Mouse (Mus musculus) ovary, postnatal 14 days (tissue): ENCODE results near the gene Ntng2.

Experiments used
- DNase-seq: peaks from one replicate; pipeline ENCODE4 v3.0.0; 2022; ENCODE audit warnings: low spot score

The Ntng2 gene

DNA sequence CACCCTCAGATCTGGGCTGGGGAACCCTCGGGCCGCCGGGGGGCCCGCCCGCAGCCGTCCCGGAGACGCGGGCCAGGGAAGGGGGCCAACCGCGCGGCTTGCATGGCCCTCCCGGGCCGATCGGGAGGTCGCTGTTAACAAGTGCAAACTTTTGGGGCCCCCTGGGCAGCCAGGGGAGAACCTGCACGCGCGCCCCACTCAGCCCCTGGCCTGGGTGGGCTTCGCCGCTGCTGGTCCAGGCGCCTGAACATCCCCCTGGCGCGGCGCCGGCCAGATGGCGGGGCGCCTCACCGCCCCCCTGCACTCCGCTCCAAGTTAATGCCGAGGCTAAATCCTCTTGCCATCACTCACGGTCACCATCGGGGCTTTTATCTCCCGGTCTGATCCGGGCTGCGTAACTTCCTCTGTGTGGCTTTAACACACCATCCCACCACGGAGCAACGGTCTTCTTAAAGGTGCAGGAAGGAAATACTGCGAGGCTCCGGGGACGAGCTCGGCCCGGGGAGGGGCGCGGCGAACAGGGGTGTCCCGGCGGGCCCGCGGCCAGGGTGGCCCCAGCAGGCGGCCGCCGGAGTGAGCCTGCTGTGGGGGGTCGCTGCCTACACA lies at the start of gene Ntng2:
Gene Ntng2 (minus strand): TSS at position 407 of the 606 bp plus-strand sequence.
- DNase-seq: no peak

DNA sequence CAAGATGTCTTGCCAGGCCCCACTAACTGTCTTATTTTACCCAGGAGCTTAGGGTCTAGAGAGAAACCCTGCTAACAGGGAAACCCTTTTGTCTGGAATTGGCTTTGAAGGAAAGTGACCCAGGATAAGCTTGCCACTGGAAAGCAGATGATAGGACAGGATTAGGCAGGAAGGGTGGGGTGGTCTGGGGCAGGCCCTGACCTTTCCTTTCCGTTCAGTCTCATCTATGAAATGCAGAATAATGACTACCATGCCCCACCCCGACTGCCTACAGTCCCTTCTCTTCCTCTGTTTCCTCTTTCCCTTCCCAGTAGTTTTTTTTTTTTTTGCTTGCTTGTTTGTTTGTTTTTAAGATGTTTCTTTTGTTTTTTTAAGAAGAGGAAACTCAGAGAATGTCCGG lies 42.8 kb upstream of the Ntng2 start:
- DNase-seq: no peak

DNA sequence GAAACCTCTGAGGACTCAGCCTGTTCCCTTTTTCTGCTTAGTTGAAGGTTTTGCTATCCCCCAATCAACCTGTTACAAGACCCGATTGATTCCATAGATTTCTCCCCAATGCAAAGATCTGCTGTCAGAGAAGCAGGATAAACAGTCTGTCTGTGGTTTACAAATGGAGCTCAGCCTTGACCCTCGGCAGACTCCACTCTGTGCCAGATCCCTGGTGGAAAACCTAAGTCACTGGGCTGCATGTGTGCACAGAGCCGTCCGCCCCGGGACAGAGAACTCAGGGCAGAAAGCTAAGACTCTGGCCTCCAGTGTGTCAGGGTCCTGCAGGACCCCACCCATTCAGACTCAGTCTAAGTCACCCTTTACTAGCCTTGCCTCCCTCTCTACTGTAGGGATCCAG lies 34.8 kb upstream of the Ntng2 start:
- no peak for DNase-seq

DNA sequence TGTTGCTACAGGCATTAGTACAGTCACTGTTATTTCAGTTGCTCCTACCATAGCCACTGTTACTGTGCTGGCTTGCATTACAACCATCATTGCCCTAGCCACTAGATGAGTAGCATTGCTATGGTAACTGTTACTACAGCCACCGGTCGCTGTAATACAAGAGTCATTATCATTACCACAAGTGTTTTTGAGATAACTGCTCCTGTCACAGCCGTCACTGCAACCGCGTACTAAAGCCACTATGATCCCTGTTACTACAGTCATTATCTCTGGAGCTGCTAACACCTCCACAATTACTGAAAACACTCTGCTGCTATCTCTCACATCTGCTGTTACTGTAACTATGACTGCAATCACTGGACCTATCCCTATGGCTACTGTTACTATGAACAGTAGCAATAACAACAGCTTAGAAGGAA lies 24.9 kb upstream of the Ntng2 start:
- no peak for DNase-seq

GRCm38 (mm10) chr2:29271803-29272518 lies 19.2 kb upstream of the Ntng2 start:
- no peak for DNase-seq

DNA sequence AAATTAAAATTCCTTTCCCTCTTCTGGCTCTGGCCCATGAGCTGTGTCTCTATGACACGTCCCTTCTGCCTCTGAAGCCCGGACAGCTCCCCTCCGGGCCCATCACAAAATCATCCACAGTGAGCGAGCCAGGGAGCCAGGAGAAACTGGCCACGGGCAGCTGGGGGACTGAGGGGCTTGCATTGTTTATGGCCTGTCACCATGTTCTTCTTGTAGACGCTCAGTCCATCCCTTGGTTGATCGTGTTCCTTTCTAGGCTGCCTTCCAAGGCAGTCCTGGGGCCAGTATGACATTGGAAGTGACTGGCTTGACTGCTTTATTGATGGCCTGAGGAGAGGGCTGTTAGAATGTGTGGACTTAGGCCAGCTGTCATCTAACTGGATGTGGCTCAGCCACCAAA lies 18.3 kb upstream of the Ntng2 start:
- DNase-seq: no peak

DNA sequence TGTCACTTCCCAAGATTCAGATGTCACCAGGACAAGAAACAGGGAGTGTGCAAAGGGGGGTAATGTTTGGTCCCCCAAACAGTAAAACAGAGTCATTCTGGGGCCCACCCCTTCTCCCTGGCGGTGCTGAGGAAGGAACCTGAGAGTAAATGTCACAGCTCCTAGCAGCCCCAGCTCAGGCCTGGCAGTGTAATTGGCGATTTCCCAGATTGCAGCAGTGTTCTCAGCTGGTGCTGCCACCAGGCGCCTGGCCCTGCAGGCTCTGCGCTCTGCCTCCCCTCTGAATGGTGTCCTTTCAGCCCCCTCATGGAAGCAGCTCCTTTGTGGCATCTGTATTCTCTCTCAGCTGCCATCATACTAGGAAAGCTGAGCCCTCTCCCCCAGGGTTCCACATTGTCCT lies 14.0 kb upstream of the Ntng2 start:
- no peak for DNase-seq

- no peak for DNase-seq
These were observed 9.7 kb upstream of the Ntng2 start for GRCm38 (mm10) chr2:29262436-29262915.

DNA sequence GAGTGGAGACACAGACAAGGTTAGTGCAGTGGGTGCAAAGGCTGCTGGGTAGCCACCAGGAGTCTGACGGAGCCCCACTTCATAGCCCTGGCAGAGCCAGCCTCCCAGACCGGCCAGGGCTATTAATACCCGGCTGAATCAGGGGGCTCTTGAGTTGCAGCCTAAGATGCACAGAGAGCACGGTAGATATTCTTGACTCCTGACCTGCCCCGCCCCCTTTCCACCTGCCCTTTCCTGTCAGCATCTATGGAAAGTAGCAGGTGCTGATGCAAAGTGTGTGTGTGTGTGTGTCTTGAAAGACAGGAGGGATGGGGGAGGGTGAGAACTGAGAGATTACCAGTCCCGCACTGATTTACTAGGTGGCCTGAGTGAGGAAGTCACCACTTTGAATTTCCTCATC lies 8.3 kb upstream of the Ntng2 start:
- DNase-seq: no peak

DNA sequence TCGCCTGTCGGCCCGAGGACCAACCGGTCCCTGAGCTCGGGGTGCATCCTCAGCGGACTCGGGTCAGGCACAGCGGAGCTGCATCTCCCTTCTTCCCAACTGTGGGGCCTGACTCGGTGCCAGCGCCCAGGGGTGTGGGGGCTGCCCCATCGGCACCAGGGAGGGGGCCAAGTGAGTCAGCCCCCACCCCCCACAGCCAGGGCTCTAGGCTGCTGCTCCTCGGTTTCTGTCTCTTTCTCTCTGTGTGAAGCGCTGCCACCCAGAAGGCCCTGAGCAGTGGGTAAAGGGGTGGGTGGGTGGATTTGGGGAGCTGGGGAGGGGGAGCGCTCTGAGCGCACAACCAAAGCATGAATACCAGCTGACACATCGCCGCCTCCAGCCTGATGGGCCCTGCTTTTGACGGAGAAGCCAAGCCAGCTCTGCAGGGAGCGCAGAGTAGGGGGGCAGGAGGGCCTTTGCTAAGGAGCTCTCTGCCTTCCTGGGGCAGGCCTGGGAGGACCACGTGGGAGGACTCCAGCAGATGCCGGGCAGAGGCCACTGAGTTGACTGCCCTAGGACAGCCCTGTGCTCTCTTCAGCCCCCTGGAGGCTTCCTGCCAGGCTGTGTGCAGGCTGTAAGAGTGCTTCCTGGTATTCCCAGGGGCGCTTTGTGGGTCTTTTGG lies 530 bp upstream of the Ntng2 start:
- DNase-seq: no peak

GRCm38 (mm10) chr2:29252059-29252598 lies 676 bp downstream of the Ntng2 start:
- DNase-seq: peak; percentile 30

DNA sequence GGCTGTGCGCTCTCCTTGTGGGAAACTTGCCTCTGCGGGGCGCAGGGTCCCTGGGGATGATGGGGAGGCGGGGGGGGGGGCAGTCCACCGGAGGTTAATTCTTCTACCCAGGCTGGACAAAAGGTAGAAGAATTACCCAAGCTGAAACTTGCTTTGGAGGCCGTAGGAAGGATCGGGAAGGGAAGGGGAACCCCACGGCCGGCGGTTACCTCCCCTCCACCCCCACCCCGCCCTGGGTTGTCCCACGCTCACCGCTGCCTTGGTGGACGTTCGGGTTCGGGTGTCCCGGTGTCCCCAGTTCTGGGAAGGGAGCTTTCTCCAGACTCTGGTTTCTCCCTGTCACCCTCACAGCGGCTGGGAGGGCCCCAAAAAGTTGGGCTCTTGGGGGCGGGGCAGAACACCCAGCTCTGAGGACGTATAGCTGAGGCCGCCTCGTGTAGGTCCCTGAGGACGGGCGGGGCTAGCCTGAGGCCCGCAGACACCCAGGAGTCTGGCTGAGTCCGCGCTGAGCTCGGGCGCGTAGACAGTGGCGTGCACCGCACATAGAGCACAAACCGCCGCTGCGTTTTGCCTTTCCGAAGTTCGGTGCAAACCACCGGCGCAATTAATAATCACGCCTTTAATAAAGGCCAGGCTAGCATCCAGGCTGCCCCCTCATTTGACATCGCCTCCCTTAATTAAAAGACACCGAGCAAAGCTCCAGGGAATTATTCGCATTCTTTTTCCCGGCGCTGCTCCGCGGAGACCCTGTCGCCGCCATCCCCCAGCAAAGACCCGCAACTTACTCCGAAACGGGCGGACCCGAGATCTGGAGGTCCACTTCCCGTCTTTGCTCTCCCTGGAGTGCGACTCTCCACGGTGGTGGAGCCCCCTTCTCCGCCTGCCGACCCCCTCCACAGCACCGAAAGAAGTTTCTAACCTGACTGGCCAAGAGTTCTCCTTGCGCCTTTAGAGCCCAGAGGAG lies 1.4 kb downstream of the Ntng2 start:
- DNase-seq: no peak

- no peak for DNase-seq
These were observed 2.3 kb downstream of the Ntng2 start for GRCm38 (mm10) chr2:29250263-29251094.

DNA sequence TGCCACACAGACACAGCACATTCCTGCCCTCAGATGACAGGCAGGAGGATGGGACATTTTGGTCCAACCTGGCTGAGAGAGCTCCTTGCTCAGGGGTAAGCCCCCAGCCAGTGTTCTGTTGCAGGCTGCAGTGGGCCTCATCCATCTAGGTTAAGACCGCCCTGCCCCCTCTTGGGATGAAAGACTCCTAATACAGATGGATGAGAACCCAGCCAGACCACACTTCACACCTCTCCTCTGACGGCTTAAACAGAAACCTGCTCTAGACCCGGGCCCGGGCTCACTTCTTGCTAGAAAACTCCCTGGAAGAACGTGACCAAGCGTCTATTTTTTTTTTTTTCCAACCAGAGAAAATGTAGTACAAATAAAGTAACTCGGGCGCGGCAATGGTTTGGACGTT lies 3.0 kb downstream of the Ntng2 start:
- no peak for DNase-seq

DNA sequence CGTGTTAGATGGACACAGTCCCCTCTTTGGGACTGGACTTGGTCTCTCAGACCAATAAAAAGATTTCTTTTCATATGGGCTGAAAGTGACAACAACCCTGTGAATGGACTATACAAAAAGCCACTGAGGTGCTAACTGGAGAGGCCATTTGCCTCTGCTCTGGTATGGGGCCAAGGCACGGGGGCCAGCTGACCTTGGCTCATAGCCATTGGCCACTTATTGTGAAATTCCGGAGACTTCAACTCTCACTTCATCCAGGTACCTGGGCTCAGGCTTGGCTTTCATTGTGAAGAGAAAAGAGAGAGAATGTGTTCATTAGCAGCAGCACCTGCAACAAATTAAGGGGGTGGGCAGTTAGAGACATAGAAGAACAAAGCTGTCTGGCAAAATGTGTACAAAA lies 4.3 kb downstream of the Ntng2 start:
- DNase-seq: no peak

GRCm38 (mm10) chr2:29247386-29247785 lies 5.4 kb downstream of the Ntng2 start:
- no peak for DNase-seq

- DNase-seq: no peak
These were observed 5.9 kb downstream of the Ntng2 start for GRCm38 (mm10) chr2:29246891-29247290.

DNA sequence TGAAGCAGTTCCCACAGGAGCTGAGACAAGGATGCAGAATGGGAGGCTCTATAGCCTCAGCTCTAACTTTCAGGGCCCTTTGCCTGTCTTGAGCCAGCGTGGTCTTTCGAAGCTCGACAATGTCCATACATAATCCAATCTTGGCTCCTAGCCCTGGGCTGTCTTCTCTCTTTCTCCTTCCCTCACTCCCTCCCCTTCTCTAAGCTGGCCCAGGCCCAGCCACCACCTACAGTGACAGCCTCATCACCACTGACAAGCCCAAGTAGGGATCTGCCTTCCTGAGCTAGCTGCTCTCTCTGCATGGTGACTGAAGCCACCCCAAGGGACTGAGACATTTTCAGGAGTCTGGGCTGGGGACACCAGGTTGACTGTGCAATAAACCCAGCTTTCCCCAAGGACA lies 6.5 kb downstream of the Ntng2 start:
- DNase-seq: no peak

DNA sequence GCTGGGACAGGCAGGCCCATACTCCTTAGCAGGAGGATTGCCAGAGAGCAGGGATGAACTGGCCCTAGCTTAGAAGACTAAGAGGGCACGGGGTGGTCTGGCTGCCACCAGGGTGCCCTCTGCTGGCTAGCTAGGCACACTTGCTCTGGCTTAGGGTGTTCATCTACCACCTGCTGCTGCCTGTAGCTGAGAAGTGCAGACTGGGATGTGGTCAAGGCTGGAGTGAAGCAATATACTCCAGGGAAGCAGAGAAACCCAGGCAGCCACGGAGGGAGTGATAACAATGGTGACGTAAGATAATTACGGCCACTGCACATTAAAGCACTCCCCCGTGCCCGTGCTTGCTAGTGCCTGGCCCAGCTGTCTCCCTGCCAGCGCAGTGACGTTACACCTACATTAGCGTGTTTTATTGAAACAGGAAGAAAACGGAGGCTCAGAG lies 7.4 kb downstream of the Ntng2 start:
- DNase-seq: no peak

DNA sequence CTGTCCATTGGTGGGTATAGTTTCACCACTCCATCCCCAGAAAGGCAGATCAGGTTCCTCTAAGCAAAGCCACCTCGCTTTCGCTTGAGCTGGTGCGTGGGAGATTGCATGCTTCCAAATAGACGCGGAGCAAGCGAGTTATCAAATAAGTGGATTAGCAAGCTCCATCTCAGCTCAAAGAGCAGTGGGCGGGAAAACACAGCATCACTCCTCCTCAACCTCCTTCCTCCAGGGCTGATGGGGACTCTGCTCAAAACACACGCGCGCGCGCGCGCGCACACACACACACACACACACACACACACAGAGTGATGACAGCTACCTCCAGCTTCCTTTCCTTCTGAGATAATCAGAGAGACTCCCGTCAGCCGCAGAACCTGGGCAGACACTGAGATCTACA lies 13.5 kb downstream of the Ntng2 start:
- no peak for DNase-seq

- peak; percentile 50 for DNase-seq
These were observed 15.2 kb downstream of the Ntng2 start for GRCm38 (mm10) chr2:29237623-29238022.
